Mouse (Mus musculus): ENCODE data around the gene Lrrc8d. TPM values are rescaled to one million over a fixed set of nuclear protein-coding genes. Genes with fewer than 3 reads are reported as not detected.

The Lrrc8d gene
- polyA plus RNA-seq (2012; rRNA removed), result 2.7 and 3.4 TPM in 2 replicates

DNA sequence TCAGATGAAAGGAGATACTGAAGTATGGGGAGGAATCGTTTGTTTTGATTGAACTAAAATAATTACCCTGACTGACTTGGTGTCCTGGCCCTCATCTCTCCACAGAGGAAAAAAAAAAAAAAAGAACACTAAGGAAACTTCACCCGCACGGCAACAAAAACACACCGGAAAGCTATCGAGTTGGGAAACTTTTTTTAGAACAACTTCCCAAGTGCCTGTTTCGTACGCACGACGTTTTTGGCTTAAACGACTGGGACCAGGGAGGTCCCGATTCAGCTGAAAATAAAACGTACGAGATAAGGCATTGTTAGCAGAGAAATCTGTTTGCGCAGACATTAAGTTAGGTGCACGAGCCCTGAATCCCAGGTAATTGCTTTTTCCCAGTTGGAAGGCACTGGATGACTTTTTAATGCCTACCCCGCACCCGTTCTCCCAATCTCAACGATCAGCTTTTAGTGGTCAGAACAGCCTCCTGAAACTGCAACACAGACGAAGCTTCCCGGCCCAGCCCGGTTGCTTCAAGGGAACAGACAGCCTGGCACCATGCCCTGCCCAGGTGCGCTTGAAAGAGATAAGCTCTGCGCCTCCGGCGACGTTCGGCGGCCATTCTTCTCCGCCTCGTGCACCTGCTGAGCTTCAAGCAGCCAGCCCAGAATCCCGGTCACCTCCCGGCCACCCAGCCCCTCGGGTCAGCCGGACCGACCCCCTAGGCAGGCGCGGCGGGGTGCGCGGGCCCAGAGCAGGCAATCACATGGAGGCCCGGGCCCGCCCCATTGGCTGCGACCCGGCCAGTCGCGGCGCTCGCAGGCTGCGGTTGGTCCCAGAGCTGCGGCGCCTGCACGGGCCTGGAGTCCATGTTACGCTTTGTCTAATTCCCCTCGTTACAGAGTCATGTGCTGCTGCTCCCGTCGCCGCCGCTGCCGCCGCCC lies at the start of gene Lrrc8d:
Gene Lrrc8d (plus strand): TSS at position 829 of the 929 bp plus-strand sequence.

DNA sequence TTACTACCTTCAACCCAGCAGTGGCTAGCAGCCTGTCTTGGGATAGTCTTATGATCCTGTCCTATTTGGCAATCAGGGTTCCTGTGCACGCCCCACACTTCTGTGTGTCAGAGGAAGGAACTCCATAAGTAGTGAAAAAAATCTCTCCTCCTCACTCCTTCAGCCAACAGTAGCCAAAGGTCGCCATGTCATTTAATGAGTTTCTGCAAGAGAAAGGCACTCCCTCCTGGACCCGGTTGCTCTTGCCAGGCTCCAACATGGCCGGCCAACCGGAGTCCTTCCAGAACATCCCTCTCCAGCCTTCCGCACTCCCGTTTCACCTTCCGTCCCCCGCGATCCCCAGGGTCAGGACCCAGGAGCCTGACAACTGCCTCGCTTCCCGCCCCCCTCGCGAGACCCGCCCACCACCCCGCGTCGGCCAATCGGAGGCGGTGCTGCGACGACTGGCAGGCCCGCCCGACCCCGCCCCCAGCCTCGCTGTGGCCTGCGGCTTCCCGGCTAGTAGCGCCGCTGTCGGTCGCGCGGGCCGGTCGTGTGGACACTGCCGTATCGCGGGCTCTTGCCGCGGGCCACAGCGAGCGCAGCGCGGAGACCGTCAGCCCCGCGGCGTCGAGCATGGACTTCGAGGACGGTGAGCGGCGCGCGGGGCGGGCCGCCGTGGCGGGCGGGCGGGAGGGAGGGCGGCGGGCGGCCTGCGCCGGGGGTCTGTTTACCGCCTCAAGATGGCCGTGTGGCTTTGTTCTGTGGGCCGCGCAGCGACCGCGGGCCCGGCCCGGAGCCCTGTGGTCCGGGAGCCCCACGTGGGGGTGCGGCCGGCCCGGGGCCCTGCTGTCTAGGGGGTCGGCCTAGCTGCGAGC lies 176.5 kb downstream of the Lrrc8d start, which contains the start of gene Zfp326:
Gene Zfp326 (plus strand): TSS at position 498 of the 857 bp plus-strand sequence.

Other genes with a start within 250 kb of the Lrrc8d start
- gene Lrrc8c, start 180.6 kb upstream of the Lrrc8d start, polyA plus RNA-seq (2012; rRNA removed), result 5.8 and 6.5 TPM in 2 replicates
- gene Zfp326, start 176.6 kb downstream of the Lrrc8d start, polyA plus RNA-seq (2012; rRNA removed), result 8.6 and 8.9 TPM in 2 replicates

Measured in liver, embryonic 14 days (tissue).